Mouse (Mus musculus) liver, postnatal 0 days (tissue): ENCODE measurements around the gene 1110008P14Rik. TPM values are rescaled to one million over a fixed set of nuclear protein-coding genes. Genes with fewer than 3 reads are reported as not detected.

Experiments used
- ATAC-seq: fragments of 200-750 bp; cut with Nextera tagmentation; 2 replicates; pipeline ENCODE4 v1.8.0; 2017; ENCODE audit warnings: mild to moderate bottlenecking, moderate library complexity
- DNase-seq: peaks from one replicate; pipeline ENCODE4 v3.0.0-alpha.2; 2016
- H3K27ac ChIP-seq: fragments of 300-500 bp; sonication (generic); 2 replicates; pipeline ENCODE4 v1.5.1; 2014; ENCODE audit warnings: antibody characterized with exemption, moderate library complexity, mild to moderate bottlenecking, low read depth
- H3K27me3 ChIP-seq: fragments of 300-500 bp; sonication (generic); 2 replicates; pipeline ENCODE4 v1.6.1; 2014; ENCODE audit warnings: low read length, control low read depth, mixed read lengths; ENCODE audit not compliant: insufficient read depth
- H3K36me3 ChIP-seq: fragments of 300-500 bp; sonication (generic); replicated peaks from 2 replicates; pipeline ENCODE4 v1.6.1; 2014; ENCODE audit warnings: mild to moderate bottlenecking, control low read depth, low read length, moderate library complexity, mixed read lengths; ENCODE audit not compliant: insufficient read depth
- H3K4me1 ChIP-seq: fragments of 300-500 bp; sonication (generic); 2 replicates; pipeline ENCODE4 v1.6.1; 2014; ENCODE audit warnings: antibody characterized with exemption, mild to moderate bottlenecking, control low read depth; ENCODE audit not compliant: insufficient read depth
- H3K4me2 ChIP-seq: fragments of 300-500 bp; sonication (generic); 2 replicates; pipeline ENCODE4 v1.6.1; 2014; ENCODE audit warnings: low read depth, mild to moderate bottlenecking, low read length, moderate library complexity, mixed read lengths
- H3K4me3 ChIP-seq: fragments of 300-500 bp; sonication (generic); 2 replicates; pipeline ENCODE4 v1.5.1; 2014; ENCODE audit warnings: low read depth, low read length
- H3K9ac ChIP-seq: fragments of 300-500 bp; sonication (generic); replicated peaks from 2 replicates; pipeline ENCODE4 v1.6.1; 2014; ENCODE audit warnings: mild to moderate bottlenecking, moderate library complexity
- H3K9me3 ChIP-seq: fragments of 300-500 bp; sonication (generic); 2 replicates; pipeline ENCODE4 v1.6.1; 2016; ENCODE audit warnings: mild to moderate bottlenecking, control low read depth, low read length, mixed read lengths
- CTCF ChIP-seq: sonication (generic); IDR thresholded peaks from 2 replicates; pipeline ENCODE4 v1.5.1; 2016; ENCODE audit warnings: antibody characterized with exemption, low read depth
- EP300 ChIP-seq: IDR thresholded peaks from 2 replicates; pipeline ENCODE4 v1.6.1; 2016; ENCODE audit warnings: antibody characterized with exemption, low read depth, mild to moderate bottlenecking
- WGBS: fragments of 180-500 bp; shearing (Covaris S2); extraction: QIAGEN DNeasy Blood & Tissue Kit; methylation state at CpG from one replicate; pipeline ENCODE4 v1.1.7; 2014; ENCODE audit not compliant: insufficient replicate concordance; 5-methylcytosine and 5-hydroxymethylcytosine counted together
- polyA plus RNA-seq: library from polyadenylated mRNA; unstranded; fragments of >200 nt; fragmentation: Nextera tagmentation; extraction: Ambion mirVana; gene quantifications from 2 replicates; pipeline ENCODE4 v1.2.1, GENCODE M21; 2015

1110008P14Rik gene
- polyA plus RNA-seq, 1 experiment from 2014 or later: 32.2 TPM

DNA sequence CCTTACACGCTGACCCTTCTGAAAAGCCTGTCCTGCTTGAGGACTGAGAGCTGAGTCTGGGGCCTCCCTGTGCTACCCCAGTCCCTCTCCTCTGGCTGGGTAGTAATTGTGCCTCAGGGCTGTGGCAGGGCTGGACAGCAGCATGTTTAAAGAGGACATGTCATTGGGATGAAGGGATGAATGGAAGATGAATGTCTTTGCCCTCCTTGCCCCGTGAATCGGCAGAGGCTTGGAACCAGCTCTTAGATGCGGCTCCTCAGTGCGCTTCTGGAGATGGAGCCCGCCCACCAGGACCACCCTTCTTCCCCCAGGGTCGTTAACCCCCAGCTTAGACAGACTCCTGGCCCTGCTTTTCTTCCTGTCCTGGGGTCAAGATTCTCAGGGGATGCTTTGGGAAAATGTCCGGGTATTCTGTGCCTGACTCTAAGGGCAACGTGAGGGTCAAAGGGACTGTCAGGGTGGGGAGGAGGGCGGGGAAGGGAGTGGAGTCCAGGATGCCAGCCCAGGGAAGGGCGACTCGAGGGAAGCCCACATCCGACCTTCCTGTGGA lies 52.8 kb downstream of the 1110008P14Rik start:
- Histone ChIP-seq H3K36me3 (no peaks in the 10 kb centered on the region), H3K9me3 (no peaks in the 10 kb centered on the region), H3K9ac (no peak overlapping the region), H3K27ac (no peak overlapping the region), H3K4me2 (no peak overlapping the region), H3K27me3 (no peaks in the 10 kb centered on the region), H3K4me1 (no peaks in the 10 kb centered on the region), H3K4me3 (no peak overlapping the region)
- DNase-seq (no peak), ATAC-seq (no peak)
- TF ChIP-seq CTCF (no peak), EP300 (no peak)
- 50% methylated on average over 13 of the region's 13 CpGs for WGBS

GRCm38 (mm10) chr2:32327200-32327599 lies 54.5 kb downstream of the 1110008P14Rik start:
- ATAC-seq (no peak), DNase-seq (no peak)
- no peaks in the 10 kb centered on the region for H3K4me1 ChIP-seq
- no peak overlapping the region for H3K4me2 ChIP-seq
- H3K4me3 ChIP-seq: no peak overlapping the region
- no peak overlapping the region for H3K9ac ChIP-seq
- no peak overlapping the region for H3K27ac ChIP-seq
- no peaks in the 10 kb centered on the region for H3K9me3 ChIP-seq
- 76% methylated on average over 4 of the region's 4 CpGs for WGBS
- no peaks in the 10 kb centered on the region for H3K27me3 ChIP-seq
- TF ChIP-seq CTCF: no peak
- no peak for TF ChIP-seq EP300
- no peaks in the 10 kb centered on the region for H3K36me3 ChIP-seq

Other genes with a start within 250 kb of the 1110008P14Rik start
- gene Prrc2b, start 230.9 kb downstream of the 1110008P14Rik start, polyA plus RNA-seq: 7.5 and 8.4 TPM in 2 replicates
- 6.3 and 6.4 TPM in 2 replicates for gene Pomt1, start 145.3 kb downstream of the 1110008P14Rik start, polyA plus RNA-seq
- gene Uck1, start 121.8 kb downstream of the 1110008P14Rik start, polyA plus RNA-seq: 26.9 and 33.3 TPM in 2 replicates
- 5.8 and 7.0 TPM in 2 replicates for gene Golga2, start 94.6 kb downstream of the 1110008P14Rik start, polyA plus RNA-seq
- 188 and 209 TPM in 2 replicates for gene Swi5, start 93.9 kb downstream of the 1110008P14Rik start, polyA plus RNA-seq
- 9.0 and 9.9 TPM in 2 replicates for gene Ciz1, start 29.6 kb downstream of the 1110008P14Rik start, polyA plus RNA-seq
- 0.06 and 0.25 TPM in 2 replicates for gene Dnm1, start 28.6 kb downstream of the 1110008P14Rik start, polyA plus RNA-seq
- gene Lcn2, start 6.3 kb upstream of the 1110008P14Rik start, polyA plus RNA-seq: 411 and 419 TPM in 2 replicates
- gene Ptges2, start 14.0 kb upstream of the 1110008P14Rik start, polyA plus RNA-seq: 13.8 and 15.7 TPM in 2 replicates
- 1.6 and 1.8 TPM in 2 replicates for gene Naif1, start 68.5 kb upstream of the 1110008P14Rik start, polyA plus RNA-seq
- 32.4 and 36.9 TPM in 2 replicates for gene Slc25a25, start 69.5 kb upstream of the 1110008P14Rik start, polyA plus RNA-seq
- gene Fam102a, start 153.4 kb upstream of the 1110008P14Rik start, polyA plus RNA-seq: 4.8 and 6.1 TPM in 2 replicates
- 37.0 and 41.7 TPM in 2 replicates for gene Dpm2, start 188.9 kb upstream of the 1110008P14Rik start, polyA plus RNA-seq
- gene Pip5kl1, start 192.9 kb upstream of the 1110008P14Rik start, polyA plus RNA-seq: not detected in 2 replicates
- gene 9430097D07Rik, start 193.7 kb upstream of the 1110008P14Rik start, polyA plus RNA-seq: not detected in 2 replicates
- 4.3 and 5.8 TPM in 2 replicates for gene St6galnac4, start 205.2 kb upstream of the 1110008P14Rik start, polyA plus RNA-seq
- 14.0 and 15.9 TPM in 2 replicates for gene St6galnac6, start 217.8 kb upstream of the 1110008P14Rik start, polyA plus RNA-seq
- gene Ak1, start 239.8 kb upstream of the 1110008P14Rik start, polyA plus RNA-seq: 1.3 and 5.9 TPM in 2 replicates